Mouse (Mus musculus) 416B (cell line): ENCODE data around the gene Dpep1.
A peak's percentile ranks its signal among the peaks of the same experiment; 100 is the strongest.

Experiments used
- DNase-seq: peaks from one replicate; pipeline ENCODE4 v3.0.0; 2011; ENCODE audit warnings: low read depth

Dpep1 gene

DNA sequence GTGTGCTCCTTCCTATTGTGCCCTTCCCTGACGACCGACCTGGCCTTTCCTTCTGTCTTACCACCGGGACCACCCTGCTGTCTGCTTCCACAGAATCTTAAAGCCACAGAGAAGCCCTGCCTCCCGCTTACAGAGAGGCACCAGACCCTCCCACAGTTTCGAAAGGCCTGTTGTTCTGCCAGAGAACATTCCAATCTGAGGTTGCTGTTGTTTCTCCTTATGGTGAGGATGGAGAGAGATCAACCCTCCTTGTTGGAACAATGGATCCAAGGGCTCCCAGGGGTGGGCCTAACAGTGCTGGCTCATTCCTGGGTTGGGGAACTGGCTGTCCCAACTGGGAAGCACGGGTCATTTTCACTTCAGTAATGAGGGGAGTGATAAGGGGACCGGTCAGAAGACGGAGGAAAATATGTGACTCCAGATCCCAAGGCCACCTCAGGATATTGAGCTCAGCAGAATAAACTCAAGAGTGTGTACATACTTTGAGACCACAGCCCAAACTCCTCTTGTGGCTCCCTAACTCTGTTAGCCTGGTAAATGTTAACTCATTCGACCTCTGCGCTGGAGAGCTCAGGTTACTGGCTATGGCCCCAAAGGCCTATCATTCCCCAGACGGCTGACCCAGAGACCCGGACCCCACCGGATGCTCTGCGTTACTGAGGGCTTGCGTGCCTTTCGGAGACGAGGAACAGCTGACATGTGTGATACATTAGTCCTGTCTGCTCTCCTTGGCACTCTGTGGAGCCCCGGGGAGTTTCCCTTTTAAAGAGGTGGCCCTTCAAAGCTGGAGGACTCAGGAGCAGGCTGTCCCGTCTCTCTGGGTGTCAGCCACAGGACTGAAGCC is at the start of gene Dpep1:
Dpep1 (plus strand) TSS at position 677 of the 844 bp plus-strand sequence.
- DNase-seq = no peak

DNA sequence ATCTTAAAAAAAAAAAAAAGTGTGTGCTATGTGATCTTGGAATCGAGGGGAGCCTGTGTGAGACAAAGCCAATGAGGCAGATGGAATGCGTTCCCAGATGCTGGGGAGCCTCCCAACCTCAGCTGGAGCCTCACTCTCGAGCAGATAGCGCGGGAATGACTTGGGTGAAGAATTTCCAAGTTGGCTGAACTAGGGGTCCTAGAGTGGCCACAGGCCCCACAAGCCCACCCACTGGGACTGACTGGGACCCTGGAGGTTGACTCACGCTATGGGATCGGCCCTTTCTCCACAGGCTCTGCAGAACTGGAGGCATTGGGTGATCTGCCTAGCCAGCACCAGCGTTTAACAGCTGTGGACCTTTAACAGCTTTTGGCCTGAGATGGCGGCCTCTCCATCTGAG is 49.8 kb upstream of the Dpep1 start:
- no peak for DNase-seq

DNA sequence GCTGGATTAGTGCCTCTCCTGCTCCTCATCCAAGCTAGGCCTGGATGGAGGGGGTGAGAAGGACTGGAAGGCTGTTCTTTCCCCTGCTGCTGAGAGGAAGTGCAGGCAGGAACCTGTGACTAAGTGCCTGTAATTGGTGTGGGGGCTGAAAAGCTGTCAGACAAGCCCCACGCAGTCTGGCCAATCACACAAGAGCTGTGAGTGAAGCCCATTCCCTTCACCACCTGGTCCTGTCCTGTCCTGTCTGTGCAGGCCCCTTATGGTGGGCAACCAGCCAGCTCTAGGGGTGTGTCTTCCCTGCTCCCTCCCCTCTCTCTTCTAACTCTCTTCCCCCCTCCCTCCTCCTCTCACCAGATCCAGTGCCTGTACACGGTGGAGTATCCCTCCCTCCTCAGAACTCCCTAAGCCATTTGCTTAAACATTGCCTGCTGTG is 48.4 kb upstream of the Dpep1 start:
- DNase-seq = peak; percentile 70

DNA sequence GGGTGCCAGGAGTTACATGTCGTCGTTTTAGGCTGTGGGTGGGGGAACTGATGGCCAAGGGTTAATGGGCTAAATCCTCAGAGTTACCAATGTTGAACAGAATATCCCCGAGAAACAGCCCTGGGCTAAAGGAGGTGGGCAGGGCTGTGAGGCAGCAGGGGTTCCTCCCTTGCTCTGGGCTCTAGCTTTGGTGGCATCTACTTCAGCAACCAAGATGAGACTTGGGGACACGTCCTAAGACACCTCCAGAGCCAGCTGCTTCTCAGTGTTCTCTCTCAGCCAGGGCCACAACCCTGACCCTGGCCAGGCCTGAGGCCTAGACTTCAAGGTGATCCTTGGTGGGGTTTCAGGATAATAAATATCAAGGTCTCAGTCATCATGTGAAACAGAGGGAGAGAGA is 47.3 kb upstream of the Dpep1 start:
- DNase-seq = no peak

DNA sequence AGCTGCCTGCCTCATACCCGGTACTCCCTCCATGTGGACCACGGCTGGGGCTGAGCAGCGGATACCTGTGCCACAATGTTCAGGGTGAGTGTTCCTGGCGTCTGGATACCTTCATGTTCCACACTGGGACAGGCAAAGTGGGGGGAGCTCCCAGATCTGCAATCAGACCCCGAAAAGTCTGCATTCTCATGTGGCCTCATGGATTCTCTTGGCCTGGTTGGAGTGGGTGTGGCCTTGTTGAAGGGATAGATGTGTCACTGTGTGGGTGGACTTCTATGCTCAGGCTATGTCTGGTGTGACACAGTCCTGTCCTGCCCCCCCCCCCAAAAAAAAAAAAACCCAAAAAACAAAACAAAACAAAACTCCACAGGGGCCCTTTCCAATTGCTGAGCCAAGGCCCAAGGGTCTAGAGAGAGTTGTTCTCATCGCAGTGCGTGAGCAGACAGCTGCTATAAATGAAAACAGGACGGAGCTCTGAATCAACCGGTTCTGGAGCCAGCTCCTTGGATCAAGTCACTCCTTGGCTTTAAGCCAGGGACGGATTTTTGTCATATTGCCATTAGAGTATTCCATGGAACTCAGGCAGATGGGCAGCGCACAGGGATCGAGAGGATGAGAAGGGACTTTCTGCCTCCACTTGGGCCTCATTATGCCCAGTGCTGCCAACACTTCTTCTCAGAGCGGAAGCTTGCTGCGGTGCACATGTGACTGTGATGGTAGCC is 44.1 kb upstream of the Dpep1 start:
- no peak for DNase-seq

DNA sequence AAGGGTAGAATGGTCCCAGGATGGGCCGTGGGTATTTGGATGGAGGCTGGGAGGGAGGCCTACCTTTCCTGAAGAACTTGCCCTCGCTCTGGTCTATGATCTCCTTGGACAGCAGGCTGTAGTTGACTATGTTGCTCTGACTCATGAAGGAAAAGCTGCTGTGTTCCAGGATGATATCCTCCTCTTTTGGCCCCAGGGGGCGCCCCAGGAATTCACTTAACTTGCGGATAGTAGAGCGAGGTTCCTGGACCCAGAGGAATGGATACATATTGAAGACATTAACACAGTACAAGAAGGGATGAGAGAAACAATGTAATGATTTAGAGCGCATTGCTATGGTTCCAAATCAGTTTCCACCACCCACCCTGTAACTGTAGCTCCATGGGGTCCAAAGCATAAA is 40.8 kb upstream of the Dpep1 start:
- DNase-seq = peak; percentile 72

DNA sequence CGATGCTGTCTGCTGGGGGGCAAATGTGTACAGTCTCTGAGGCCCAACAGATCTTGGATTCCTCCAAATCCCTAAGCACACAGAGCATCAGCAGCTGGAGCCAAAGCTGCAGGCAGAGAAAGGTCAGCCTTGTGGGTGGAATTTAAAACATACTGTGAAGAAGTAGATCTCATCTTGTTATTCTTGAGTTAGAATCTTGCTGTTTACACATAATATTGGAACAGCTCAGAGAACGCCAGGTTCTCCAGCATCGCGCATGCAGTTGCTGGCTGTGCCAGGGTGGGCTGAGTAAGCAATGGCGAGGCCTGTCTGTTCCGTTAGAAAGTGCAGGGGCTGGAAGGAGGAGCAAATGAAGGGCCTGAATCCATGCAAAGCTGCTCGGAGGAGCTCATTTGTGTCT is 39.7 kb upstream of the Dpep1 start:
- no peak for DNase-seq

DNA sequence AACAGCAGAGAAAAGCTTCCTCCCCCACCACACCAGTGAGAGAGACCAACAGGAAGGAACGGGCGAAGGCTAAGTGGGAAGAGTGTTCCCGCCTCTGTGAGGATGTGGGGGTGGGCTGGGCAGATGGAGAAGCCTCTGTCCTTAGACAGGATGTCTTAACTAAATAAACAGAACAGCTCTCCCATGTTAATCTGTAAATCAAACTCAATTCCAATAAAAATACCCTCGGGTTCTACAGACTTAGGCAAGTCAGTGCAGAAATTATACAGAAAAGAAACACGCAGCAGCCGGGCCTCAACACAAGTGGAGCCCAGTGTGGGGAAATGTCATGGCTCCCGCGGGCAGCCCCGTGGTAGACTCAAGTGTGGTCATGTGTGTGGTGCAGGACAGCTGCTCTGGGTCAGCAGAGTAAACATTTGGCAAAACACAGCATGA is 35.3 kb upstream of the Dpep1 start:
- DNase-seq = peak; percentile 38

DNA sequence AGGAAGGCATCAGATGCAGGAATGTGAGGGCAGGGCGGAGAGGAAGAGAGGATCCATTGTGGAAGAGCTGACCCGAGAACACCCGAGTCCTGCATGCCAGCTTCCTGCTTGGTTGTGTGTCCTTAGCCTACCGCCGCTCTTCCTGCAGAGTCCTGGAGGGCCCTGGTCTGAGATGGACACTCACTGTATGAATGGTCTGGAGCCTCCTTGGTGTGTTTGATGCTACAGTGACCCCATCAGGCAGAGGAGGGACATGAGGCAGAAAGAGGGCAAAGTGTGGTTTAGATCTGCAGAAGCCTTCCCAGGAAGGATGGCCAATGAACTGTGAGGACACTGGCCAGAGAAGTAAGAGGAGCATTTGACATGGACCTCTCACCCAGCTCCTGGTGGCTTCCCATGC is 30.9 kb upstream of the Dpep1 start:
- peak; percentile 66 for DNase-seq

DNA sequence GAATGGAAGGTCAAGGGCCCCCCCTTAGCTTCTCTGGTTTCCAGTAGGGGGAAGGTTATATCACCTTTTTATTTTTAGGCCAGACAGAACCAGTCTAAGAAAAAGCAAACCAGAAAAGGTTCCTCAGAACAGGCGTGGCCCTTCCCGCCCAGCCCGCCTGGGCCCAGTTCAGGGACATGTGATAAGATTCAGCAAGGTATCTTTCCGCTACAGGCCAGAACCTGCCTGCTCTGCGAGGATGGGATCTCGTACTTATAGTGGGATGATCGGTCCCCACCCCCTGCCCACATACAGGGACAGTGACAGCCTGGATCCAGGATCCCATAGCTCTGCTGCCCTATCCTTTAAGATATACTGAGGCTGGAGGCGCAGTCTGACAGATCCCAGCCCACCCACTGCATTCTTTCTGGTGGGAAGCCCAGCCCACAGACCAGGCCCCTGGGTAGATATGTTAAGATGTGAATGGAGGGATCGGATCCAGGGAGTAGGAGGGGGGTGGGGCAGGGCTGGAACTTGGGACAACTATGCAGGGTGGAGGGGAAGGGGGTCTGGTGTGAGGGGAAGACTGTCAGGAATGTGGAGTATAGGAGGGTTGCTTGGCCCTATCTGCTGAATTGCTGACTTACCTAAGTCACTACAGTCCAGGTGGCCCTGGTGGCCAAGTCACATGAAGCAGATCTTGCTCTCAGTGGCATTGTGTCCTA is 29.8 kb upstream of the Dpep1 start:
- DNase-seq = no peak

DNA sequence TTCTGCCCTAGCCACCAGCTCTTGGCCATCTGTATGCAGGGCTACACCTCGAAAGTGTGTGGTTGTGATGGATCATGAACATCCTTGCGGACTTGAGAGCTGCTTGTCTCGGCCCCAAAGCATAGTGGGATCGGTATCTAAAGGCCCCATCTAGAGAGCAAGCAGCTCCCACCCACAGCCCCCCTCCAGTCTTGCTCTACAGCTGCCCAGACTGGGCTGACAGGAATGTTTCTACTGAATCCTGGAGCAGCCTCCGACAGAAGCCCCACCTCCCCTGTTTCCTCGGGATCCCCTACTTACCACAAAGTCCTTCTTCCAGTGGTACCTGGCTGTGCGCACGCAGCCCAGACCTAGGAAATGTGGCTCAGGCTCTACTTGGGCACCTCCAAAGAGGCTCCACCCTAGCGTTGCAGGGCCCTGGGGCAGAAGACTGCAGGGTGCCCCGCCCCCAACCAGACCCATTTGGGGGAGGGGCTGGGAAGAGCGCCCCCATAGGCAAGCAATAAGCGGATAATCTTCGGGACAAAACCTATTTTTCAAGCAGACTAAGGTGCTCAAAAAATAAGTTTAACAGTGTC is 28.1 kb upstream of the Dpep1 start, which contains the start of gene Sult5a1:
Sult5a1 (minus strand) TSS at position 428 of the 578 bp plus-strand sequence.
- DNase-seq = no peak

DNA sequence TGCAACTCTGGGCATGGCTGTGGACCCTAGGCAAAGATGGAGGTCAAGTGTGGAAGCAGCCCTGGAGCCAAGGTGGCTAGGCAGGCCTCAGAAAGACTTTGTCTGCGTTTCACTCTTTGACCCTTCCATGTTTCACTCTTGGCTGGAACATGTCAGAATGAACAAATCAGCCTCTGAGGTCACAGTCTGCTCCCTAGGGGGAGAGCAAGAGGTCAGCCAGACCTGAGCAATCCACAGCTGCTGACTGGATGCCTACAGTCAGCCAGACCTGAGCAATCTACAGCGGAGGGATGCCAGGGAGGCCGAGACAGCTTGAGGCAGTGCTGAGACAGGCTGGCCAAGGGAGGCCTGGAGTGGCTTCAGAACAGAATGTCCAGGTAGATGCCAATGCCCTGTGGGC is 4.7 kb upstream of the Dpep1 start:
- DNase-seq = no peak

DNA sequence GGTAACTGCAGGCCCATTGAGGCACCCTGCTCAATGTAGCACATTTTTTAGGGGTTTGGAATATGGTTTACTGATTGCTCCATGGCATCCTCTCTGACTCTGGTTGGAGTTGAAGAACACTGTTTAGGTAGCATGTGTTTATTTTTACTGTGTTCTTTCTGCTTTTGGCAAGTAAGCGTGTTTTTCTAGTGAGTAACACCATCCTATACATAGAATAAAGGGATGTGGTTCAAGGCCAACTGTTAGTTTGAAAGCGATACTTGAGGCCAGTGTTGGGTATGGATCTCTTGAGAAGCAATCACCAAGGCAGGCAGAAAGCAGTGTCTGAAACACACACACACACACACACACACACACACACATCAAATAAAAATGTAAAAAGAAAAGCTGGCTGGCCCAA is 2.0 kb downstream of the Dpep1 start:
- no peak for DNase-seq

DNA sequence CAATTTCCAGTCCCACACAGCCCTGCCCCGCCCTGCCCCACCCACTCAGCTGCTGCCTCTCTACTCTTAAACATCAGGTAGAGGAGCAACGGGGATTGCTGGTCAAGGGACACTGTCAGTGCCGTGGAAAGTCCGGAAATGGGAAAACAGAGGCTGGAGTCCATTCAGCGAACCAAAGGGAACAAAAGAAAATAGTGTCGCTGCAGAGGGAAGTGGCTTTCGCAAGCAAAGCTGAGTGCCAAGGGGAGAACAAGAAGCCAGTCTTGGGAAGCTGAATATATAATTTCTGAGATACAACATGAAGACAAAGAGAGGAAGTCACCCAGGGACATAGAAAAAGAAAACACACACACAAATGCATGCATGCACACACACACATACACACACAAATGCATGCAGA is 2.8 kb downstream of the Dpep1 start:
- no peak for DNase-seq

DNA sequence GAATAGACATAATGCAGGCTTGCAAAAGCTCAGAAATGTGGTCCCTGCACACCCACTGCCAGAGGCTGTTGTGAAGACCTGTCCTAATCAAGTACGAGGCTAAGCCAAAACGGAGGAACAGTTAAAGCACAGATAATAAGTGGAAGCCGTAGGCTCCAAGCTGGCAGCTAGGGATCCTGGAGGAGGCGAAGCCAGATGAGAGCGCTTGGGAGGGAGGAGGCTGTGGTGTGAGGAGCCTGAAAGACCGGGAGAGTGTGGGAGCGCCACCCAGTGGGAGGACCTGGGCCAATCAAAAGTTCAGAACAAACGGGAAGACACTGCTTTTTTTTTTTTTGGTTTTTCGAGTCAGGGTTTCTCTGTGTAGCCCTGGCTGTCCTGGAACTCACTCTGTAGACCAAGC is 4.6 kb downstream of the Dpep1 start:
- peak; percentile 82 for DNase-seq

DNA sequence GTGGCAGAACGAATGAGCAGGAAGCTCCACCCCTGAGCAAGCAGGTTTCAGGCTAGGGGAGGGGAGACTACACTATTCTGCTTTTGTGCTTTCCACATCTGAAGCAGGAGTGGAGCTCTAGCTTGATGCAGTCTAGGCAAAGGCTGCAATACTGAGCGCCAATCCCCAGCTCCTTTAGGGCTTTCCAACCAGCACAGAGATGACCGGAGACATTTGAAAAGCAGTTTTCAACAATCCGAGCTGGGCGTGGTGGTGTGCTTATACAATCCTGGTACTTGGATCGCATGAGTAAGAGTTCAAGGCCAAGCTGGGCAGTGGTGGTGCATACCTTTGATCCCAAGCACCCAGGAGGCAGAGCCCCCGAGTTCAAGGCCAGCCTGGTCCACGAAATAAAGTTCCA is 5.9 kb downstream of the Dpep1 start:
- DNase-seq = peak; percentile 28

DNA sequence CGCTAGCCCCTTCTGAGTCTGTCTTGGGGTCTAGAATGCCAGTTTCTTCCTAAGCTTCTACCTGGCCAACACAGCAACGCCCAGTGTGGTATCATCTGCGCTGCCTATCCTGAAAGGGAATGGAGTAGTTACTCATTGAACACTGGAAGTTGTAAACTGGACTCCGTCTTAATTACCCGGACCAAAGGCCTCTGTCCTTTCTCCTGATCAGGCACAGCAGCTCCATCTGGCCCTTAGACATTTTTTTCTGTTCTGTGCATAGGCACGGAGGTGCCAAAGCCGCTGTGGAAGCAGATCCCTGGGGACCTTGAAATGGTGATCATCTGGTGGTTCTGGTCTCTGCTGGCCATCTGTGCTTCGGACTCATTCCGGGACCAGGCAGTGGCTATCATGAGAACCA is 7.7 kb downstream of the Dpep1 start:
- no peak for DNase-seq

DNA sequence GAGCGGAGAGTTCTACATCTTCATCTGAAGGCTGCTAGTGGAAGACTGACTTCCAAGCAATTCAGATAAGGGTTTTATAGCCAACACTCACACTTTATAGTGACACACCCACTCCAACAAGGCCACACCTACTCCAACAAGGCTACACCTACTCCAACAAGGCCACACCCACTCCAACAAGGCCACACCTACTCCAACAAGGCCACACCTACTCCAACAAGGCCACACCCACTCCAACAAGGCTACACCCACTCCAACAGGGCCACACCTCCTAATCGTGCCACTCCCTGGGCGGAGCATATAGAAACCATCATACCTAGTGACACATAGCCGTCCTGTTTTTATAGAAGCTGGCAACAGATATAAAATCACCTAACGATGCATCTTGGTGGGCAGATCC is 11.0 kb downstream of the Dpep1 start:
- peak; percentile 68 for DNase-seq

DNA sequence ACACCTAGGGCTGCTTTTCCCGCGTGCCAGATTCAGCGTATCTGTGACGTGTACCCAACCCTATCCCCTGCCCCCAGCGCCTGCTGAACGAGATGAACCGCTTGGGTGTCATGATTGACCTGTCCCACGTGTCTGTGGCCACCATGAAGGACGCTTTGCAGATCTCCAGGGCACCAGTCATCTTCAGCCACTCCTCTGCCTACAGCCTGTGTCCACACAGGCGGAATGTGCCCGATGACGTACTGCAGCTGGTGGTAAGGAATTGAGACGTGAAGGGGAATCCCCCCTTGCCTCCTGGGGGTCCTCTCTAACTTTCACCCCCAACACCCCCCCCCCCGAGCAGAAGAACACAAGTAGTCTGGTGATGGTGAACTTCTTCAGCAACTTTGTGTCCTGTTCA is 13.8 kb downstream of the Dpep1 start:
- no peak for DNase-seq

DNA sequence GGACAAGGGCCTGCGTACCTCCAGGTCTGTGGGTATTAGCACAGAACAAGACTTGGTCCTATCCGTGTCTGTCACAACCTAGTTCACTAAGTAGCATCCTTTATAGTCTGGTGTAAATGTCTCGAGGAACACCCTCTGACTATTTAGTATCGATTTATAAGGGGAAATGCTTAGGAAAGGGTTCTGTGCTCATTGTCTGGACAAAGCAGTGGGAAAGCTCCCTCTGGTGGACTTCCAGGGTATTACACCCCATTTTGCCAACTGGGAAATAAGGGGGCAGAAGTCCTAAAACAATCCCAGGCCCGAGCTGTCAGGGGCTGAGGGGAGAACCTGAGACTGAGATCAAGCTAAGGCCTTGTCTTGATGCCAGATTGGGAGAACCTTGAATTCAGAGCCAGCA is 16.2 kb downstream of the Dpep1 start:
- peak; percentile 79 for DNase-seq

DNA sequence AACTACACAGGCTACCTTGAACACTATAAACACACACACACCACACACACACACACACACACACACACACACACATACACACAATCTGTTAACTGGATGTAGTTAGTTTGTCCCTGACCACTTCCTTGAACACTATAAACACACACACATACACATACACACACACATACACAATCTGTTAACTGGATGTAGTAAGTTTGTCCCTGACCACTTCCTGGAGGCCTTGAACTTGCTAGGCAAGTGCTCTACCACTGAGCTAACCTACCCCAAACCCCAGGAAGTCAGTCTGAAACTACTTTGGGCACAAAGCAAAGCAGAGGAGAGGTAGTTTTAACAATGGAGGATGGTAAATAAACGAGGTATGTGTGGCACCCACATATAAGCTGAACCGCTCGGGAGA is 17.5 kb downstream of the Dpep1 start:
- peak; percentile 95 for DNase-seq

DNA sequence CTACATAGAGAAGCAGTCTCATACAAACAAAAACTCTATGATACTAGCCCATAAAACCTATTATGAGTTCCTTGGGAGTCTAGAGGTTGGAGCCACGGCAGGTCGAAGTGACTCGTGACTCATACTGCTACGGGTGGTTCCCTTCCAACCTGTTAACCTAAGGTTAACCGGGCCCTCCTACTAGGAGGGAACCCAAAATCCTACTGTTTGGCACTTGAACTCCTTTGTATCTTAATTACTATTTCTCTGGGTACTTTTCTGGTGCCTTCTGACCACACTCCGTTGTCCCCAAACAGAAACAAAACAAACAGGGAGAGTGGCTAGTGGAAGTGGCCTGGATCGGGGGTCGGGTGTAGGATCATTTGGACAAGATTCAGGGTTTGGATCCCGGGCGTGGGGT is 25.8 kb downstream of the Dpep1 start:
- peak; percentile 54 for DNase-seq
